16 mouse cellular contexts compared by ENCODE assay signal in the genomic region with DNA sequence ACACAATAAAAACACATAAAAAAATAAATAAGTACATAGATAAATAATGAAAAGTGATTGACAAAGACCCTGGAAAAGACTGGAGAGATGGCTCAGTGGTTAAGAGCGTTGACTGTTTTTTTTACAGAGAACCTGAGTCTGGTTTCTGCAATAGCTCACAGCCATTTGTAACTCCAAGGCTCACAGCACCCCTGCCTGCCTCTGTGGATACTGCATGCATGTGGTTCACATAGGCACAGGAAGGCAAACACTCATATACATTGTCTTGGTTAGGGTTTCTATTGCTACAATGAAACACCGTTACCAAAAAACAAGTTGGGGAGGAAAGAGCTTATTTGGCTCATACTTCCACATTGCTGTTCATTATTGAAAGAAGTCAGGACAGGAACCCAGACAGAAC. TPM values are rescaled to one million over a fixed set of nuclear protein-coding genes. Genes with fewer than 3 reads are reported as not detected.
A peak's percentile ranks its signal among the peaks of the same experiment; 100 is the strongest.
DNase-seq lines count a peak whose midpoint lies in the region; ATAC-seq and TF ChIP-seq lines count a peak whose summit lies in the region.
"Had no signal": no experiment of that assay in that cellular context is flagged by ENCODE, and none has a peak within 500 bp of the region (broad histone marks: within the 10 kb centered on the region; RNA-seq: fewer than 3 reads in every experiment).

No protein-coding gene starts in this region.

- H3K27ac ChIP-seq in kidney, adult 2 months (ENCODE audit: insufficient read depth, low read depth, low read length) = no peak overlapping the region
- H3K27ac ChIP-seq in kidney, embryonic 15.5 days = no peak overlapping the region
- no peak overlapping the region for H3K27ac ChIP-seq in stomach, postnatal 0 days (replicated peaks)
- H3K27ac ChIP-seq: midbrain, embryonic 12.5 days had no signal

- no peaks in the 10 kb centered on the region for H3K27me3 ChIP-seq in kidney, adult 2 months (replicated peaks; ENCODE audit: control insufficient read depth, insufficient read depth, low read length)
- H3K27me3 ChIP-seq in kidney, embryonic 15.5 days = no peaks in the 10 kb centered on the region
- no peaks in the 10 kb centered on the region for H3K27me3 ChIP-seq in stomach, postnatal 0 days (ENCODE audit: control insufficient read depth, insufficient read depth, low read length)
- H3K27me3 ChIP-seq: hindbrain, embryonic 12.5 days had no signal

- WGBS in kidney, adult 2 months = 99% methylated on average over 2 of the region's 2 CpGs
- 96% methylated on average over 2 of the region's 2 CpGs for WGBS in kidney, embryonic 15.5 days
- WGBS in stomach, postnatal 0 days = 92% methylated on average over 2 of the region's 2 CpGs

- no peaks in the 10 kb centered on the region for H3K4me1 ChIP-seq in kidney, adult 2 months (ENCODE audit: control insufficient read depth, insufficient read depth, low read length)
- H3K4me1 ChIP-seq in kidney, embryonic 15.5 days = peaks cover 27% of the 10 kb centered on the region
- H3K4me1 ChIP-seq in stomach, postnatal 0 days (replicated peaks; ENCODE audit: control insufficient read depth, insufficient read depth) = no peaks in the 10 kb centered on the region

- H3K9ac ChIP-seq in kidney, embryonic 15.5 days = no peak overlapping the region
- H3K9ac ChIP-seq in stomach, postnatal 0 days (ENCODE audit: low read length) = no peak overlapping the region

- H3K9me3 ChIP-seq in kidney, embryonic 15.5 days (replicated peaks) = no peaks in the 10 kb centered on the region
- no peaks in the 10 kb centered on the region for H3K9me3 ChIP-seq in stomach, postnatal 0 days (ENCODE audit: control insufficient read depth, low read length)
- H3K9me3 ChIP-seq: hindbrain, embryonic 12.5 days; midbrain, embryonic 12.5 days had no signal

- TF ChIP-seq CTCF in kidney, adult 2 months (conservative IDR thresholded peaks at IDR 0.05; ENCODE audit: insufficient read depth, insufficient read length, low read depth, low read length) = 0 out of 2 replicates have a peak, but pooled peaks have one; percentile 2
- TF ChIP-seq CTCF in stomach, postnatal 0 days (IDR thresholded peaks at IDR 0.05; ENCODE audit: low read depth) = peak; percentile 41

- H3K36me3 ChIP-seq in kidney, adult 2 months (ENCODE audit: control insufficient read depth, insufficient read depth, low read length) = no peaks in the 10 kb centered on the region
- no peaks in the 10 kb centered on the region for H3K36me3 ChIP-seq in kidney, embryonic 15.5 days
- H3K36me3 ChIP-seq in stomach, postnatal 0 days (ENCODE audit: control insufficient read depth, insufficient read depth, low read length) = no peaks in the 10 kb centered on the region
- H3K36me3 ChIP-seq: hindbrain, embryonic 12.5 days; midbrain, embryonic 12.5 days had no signal

- H3K4me3 ChIP-seq in kidney, adult 2 months (ENCODE audit: insufficient read depth, low read depth, low read length) = no peak overlapping the region
- no peak overlapping the region for H3K4me3 ChIP-seq in kidney, embryonic 15.5 days (replicated peaks)
- H3K4me3 ChIP-seq in stomach, postnatal 0 days (ENCODE audit: low read depth, low read length) = no peak overlapping the region

- no peak for DNase-seq in kidney, adult 2 months
- peak; percentile 18 for DNase-seq in retina, embryonic 14.5 days (ENCODE audit: low spot score)
- DNase-seq in retina, postnatal 1 day = no peak
- DNase-seq in T-cell, adult 2 months (ENCODE audit: low spot score) = peak; percentile 52
- no peak for DNase-seq in stomach, postnatal 0 days (ENCODE audit: low spot score)
- no peak for DNase-seq in layer of hippocampus, adult 9-10 months (ENCODE audit: low spot score)
- DNase-seq: cerebellum, adult 18-20 months; kidney, adult 9 months; right cerebral cortex, postnatal 14 days had no signal

- no peak for ATAC-seq in kidney, embryonic 15.5 days (replicated peaks; ENCODE audit: low FRiP score)
- ATAC-seq in stomach, postnatal 0 days (ENCODE audit: low FRiP score, low TSS enrichment) = no peak

- no peak for TF ChIP-seq POLR2A in kidney, adult 2 months (IDR thresholded peaks at IDR 0.05; ENCODE audit: low read depth, low read length)

- no peak overlapping the region for H3K4me2 ChIP-seq in kidney, embryonic 15.5 days
- no peak overlapping the region for H3K4me2 ChIP-seq in stomach, postnatal 0 days (replicated peaks; ENCODE audit: low read depth)

- TF ChIP-seq EP300 in stomach, postnatal 0 days (optimal IDR thresholded peaks at IDR 0.05) = no peak

RNA-seq across cellular contexts. Expression of a gene that starts 1.0 kb away (rescaled TPM):
- polyA plus RNA-seq in kidney, adult 2 months (2012; rRNA removed) = 1.1 and 1.3 TPM in 2 replicates
- 8.2 and 9.2 TPM in 2 replicates for polyA plus RNA-seq in kidney, embryonic 15.5 days (2015; fragmentation: Nextera tagmentation; extraction: Ambion mirVana)
- polyA plus RNA-seq in stomach, postnatal 0 days (2015; fragmentation: Nextera tagmentation; extraction: Ambion mirVana) = 5.6 and 6.1 TPM in 2 replicates

RNA-seq across cellular contexts. Expression of a gene that starts 22.9 kb away (rescaled TPM):
- 1.1 and 1.6 TPM in 2 replicates for polyA plus RNA-seq in kidney, adult 2 months (2012; rRNA removed)
- polyA plus RNA-seq in kidney, embryonic 15.5 days (2015; fragmentation: Nextera tagmentation; extraction: Ambion mirVana) = 5.4 and 9.1 TPM in 2 replicates
- polyA plus RNA-seq in stomach, postnatal 0 days (2015; fragmentation: Nextera tagmentation; extraction: Ambion mirVana) = 1.7 and 2.4 TPM in 2 replicates
- polyA plus RNA-seq: erythroblast, embryonic 14.5 days had no signal

RNA-seq across cellular contexts. Expression of a gene that starts 26.0 kb away (rescaled TPM):
- 79.8 and 96.7 TPM in 2 replicates for polyA plus RNA-seq in kidney, adult 2 months (2012; rRNA removed)
- 144 and 152 TPM in 2 replicates for polyA plus RNA-seq in kidney, embryonic 15.5 days (2015; fragmentation: Nextera tagmentation; extraction: Ambion mirVana)
- polyA plus RNA-seq in stomach, postnatal 0 days (2015; fragmentation: Nextera tagmentation; extraction: Ambion mirVana) = 113 and 118 TPM in 2 replicates

RNA-seq across cellular contexts. Expression of a gene that starts 26.2 kb away (rescaled TPM):
- 19.4 and 22.9 TPM in 2 replicates for polyA plus RNA-seq in kidney, adult 2 months (2012; rRNA removed)
- polyA plus RNA-seq in kidney, embryonic 15.5 days (2015; fragmentation: Nextera tagmentation; extraction: Ambion mirVana) = 30.0 and 30.8 TPM in 2 replicates
- 11.4 and 12.3 TPM in 2 replicates for polyA plus RNA-seq in stomach, postnatal 0 days (2015; fragmentation: Nextera tagmentation; extraction: Ambion mirVana)

RNA-seq across cellular contexts. Expression of a gene that starts 40.4 kb away (rescaled TPM):
- not detected in 2 replicates for polyA plus RNA-seq in kidney, adult 2 months (2012; rRNA removed)
- not detected in 2 replicates for polyA plus RNA-seq in kidney, embryonic 15.5 days (2015; fragmentation: Nextera tagmentation; extraction: Ambion mirVana)
- polyA plus RNA-seq in stomach, postnatal 0 days (2015; fragmentation: Nextera tagmentation; extraction: Ambion mirVana) = not detected in 2 replicates
- polyA plus RNA-seq: erythroblast, embryonic 14.5 days; heart, embryonic 11.5 days; limb, embryonic 11.5 days; lung, embryonic 16.5 days; midbrain, embryonic 12.5 days had no signal

Comparison
In these comparisons a context has a peak if more than half of its experiments do, and no peak if none do; other contexts are left out.
1. DNase-seq: peak in retina, embryonic 14.5 days (single experiment) and T-cell, adult 2 months (single experiment); none in kidney, adult 2 months (single experiment), retina, postnatal 1 day (single experiment), stomach, postnatal 0 days (single experiment) and layer of hippocampus, adult 9-10 months (single experiment).